Mouse (Mus musculus) stomach, embryonic 15.5 days (tissue): ENCODE data around the gene Fxyd6. TPM values are rescaled to one million over a fixed set of nuclear protein-coding genes. Genes with fewer than 3 reads are reported as not detected.

Experiments
- ATAC-seq: fragments of 200-750 bp; cut with Nextera tagmentation; 2 replicates; pipeline ENCODE4 v1.8.0; 2017; ENCODE audit warnings: low read depth, moderate number of reproducible peaks, moderate TSS enrichment; ENCODE audit not compliant: insufficient read depth, low FRiP score
- H3K27ac ChIP-seq: fragments of 300-500 bp; sonication (generic); 2 replicates; pipeline ENCODE4 v1.5.1; 2015; ENCODE audit warnings: mild to moderate bottlenecking, inconsistent platforms
- H3K27me3 ChIP-seq: fragments of 300-500 bp; sonication (generic); replicated peaks from 2 replicates; pipeline ENCODE4 v1.6.1; 2015; ENCODE audit warnings: inconsistent platforms
- H3K36me3 ChIP-seq: fragments of 300-500 bp; sonication (generic); 2 replicates; pipeline ENCODE4 v1.6.1; 2015; ENCODE audit warnings: inconsistent platforms
- H3K4me1 ChIP-seq: fragments of 300-500 bp; sonication (generic); 2 replicates; pipeline ENCODE4 v1.6.1; 2015; ENCODE audit warnings: inconsistent platforms
- H3K4me2 ChIP-seq: fragments of 300-500 bp; sonication (generic); 2 replicates; pipeline ENCODE4 v1.6.1; 2015; ENCODE audit warnings: mild to moderate bottlenecking, inconsistent platforms
- H3K4me3 ChIP-seq: fragments of 300-500 bp; sonication (generic); replicated peaks from 2 replicates; pipeline ENCODE4 v1.5.1; 2015; ENCODE audit warnings: inconsistent platforms
- H3K9ac ChIP-seq: fragments of 300-500 bp; sonication (generic); 2 replicates; pipeline ENCODE4 v1.6.1; 2015; ENCODE audit warnings: inconsistent platforms
- H3K9me3 ChIP-seq: fragments of 300-500 bp; sonication (generic); 2 replicates; pipeline ENCODE4 v1.6.1; 2016; ENCODE audit warnings: inconsistent platforms
- WGBS: fragments of 180-500 bp; shearing (Covaris S2); methylation state at CpG from one replicate; pipeline ENCODE4 v1.1.7; 2015; 5-methylcytosine and 5-hydroxymethylcytosine counted together
- polyA plus RNA-seq: library from polyadenylated mRNA; unstranded; fragments of >200 nt; fragmentation: Nextera tagmentation; extraction: Ambion mirVana; gene quantifications from 2 replicates; pipeline ENCODE4 v1.2.1, GENCODE M21; 2015

The Fxyd6 gene
- polyA plus RNA-seq, 1 experiment from 2014 or later = 63.8 TPM

DNA sequence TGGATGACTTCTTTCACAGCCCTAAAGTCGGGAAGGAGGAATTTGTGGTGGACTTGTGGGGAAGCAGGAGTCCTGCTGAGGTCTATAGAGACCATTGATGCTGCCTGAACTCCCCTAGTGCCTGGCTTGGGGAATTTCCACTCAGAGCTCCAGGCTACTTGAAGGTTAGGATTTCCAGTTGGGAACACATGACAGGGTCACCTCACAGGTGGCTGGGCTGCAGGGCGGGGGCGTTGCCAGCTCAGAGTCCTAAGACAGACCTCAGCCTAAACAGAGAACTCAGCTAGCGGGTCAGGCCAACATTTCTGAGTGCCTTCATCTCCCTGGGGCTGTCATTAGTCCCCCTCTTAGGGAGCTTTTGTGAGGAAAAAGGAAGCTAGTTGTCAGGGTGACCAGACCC lies 31.9 kb downstream of the Fxyd6 start:
- Histone ChIP-seq H3K4me2 (no peak overlapping the region), H3K36me3 (no peaks in the 10 kb centered on the region), H3K27me3 (no peaks in the 10 kb centered on the region), H3K4me3 (no peak overlapping the region), H3K27ac (no peak overlapping the region), H3K4me1 (no peaks in the 10 kb centered on the region), H3K9ac (no peak overlapping the region), H3K9me3 (no peaks in the 10 kb centered on the region)
- no peak for ATAC-seq
- 48% methylated on average over 4 of the region's 4 CpGs for WGBS

- H3K9ac ChIP-seq = no peak overlapping the region
- ATAC-seq = no peak
- H3K27ac ChIP-seq = no peak overlapping the region
These were observed 33.0 kb downstream of the Fxyd6 start for GRCm38 (mm10) chr9:45402957-45403356.

DNA sequence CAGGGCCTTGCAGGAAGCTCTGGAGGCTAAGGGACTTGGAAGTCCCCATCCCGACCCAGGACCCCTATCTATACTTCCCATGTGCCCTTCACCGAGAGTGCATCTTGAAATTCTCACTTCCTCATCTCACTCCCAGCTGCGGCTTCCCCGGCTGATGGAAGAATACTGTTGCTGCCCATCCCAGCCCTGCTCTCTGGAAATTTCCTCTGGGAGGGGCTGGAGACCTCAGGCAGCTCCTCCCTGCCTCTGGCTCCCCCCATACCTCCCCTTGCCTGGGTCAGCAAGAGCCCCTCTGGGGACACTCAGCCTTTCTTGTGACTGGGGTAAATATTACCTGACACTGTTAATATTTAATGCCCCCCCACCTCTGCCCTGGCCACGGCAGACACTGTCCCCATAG lies 35.7 kb downstream of the Fxyd6 start:
- ATAC-seq = no peak
- Histone ChIP-seq H3K36me3 (no peaks in the 10 kb centered on the region), H3K9ac (no peak overlapping the region), H3K4me2 (no peak overlapping the region), H3K4me3 (no peak overlapping the region), H3K27ac (no peak overlapping the region), H3K27me3 (no peaks in the 10 kb centered on the region), H3K4me1 (0 out of 2 replicates have a peak, but pooled peaks cover 7% of the 10 kb centered on the region), H3K9me3 (no peaks in the 10 kb centered on the region)
- 58% methylated on average over 5 of the region's 5 CpGs for WGBS

More at GRCm38 (mm10) chr9:45402957-45403356, 33.0 kb downstream of the Fxyd6 start:
- 40% methylated on average over 2 of the region's 2 CpGs for WGBS
- Histone ChIP-seq H3K4me1 (0 out of 2 replicates have a peak, but pooled peaks cover 2% of the 10 kb centered on the region), H3K27me3 (no peaks in the 10 kb centered on the region), H3K36me3 (no peaks in the 10 kb centered on the region), H3K4me2 (no peak overlapping the region), H3K9me3 (no peaks in the 10 kb centered on the region), H3K4me3 (no peak overlapping the region)

GRCm38 (mm10) chr9:45406808-45407207 lies 36.8 kb downstream of the Fxyd6 start:
- Histone ChIP-seq H3K9me3 (no peaks in the 10 kb centered on the region), H3K4me1 (peaks cover 7% of the 10 kb centered on the region; the same call in 1 of the 2 replicates), H3K27me3 (no peaks in the 10 kb centered on the region), H3K4me3 (no peak overlapping the region), H3K27ac (no peak overlapping the region), H3K9ac (no peak overlapping the region), H3K36me3 (no peaks in the 10 kb centered on the region), H3K4me2 (no peak overlapping the region)
- 78% methylated on average over 3 of the region's 3 CpGs for WGBS
- no peak for ATAC-seq

GRCm38 (mm10) chr9:45407706-45408675 lies 38.0 kb downstream of the Fxyd6 start:
- 34% methylated on average over 33 of the region's 33 CpGs for WGBS
- peak overlapping the region; percentile 25 for H3K4me3 ChIP-seq
- peak; percentile 56; the same call in 1 of the 2 replicates for ATAC-seq

GRCm38 (mm10) chr9:45410193-45410592 lies 40.2 kb downstream of the Fxyd6 start:
- whole genome bisulfite sequencing = 75% methylated on average over 5 of the region's 5 CpGs
- ATAC-seq = no peak
- H3K36me3 ChIP-seq = no peaks in the 10 kb centered on the region
- H3K27me3 ChIP-seq = no peaks in the 10 kb centered on the region
- H3K4me2 ChIP-seq = no peak overlapping the region
- H3K4me1 ChIP-seq = peaks cover 12% of the 10 kb centered on the region; the same call in 1 of the 2 replicates
- no peak overlapping the region for H3K4me3 ChIP-seq
- H3K27ac ChIP-seq = no peak overlapping the region
- H3K9me3 ChIP-seq = no peaks in the 10 kb centered on the region
- H3K9ac ChIP-seq = no peak overlapping the region

More at GRCm38 (mm10) chr9:45407706-45408675, 38.0 kb downstream of the Fxyd6 start:
- no peaks in the 10 kb centered on the region for H3K36me3 ChIP-seq
- no peak overlapping the region for H3K27ac ChIP-seq
- no peak overlapping the region for H3K9ac ChIP-seq
- H3K4me1 ChIP-seq = peaks cover 12% of the 10 kb centered on the region; the same call in 1 of the 2 replicates
- H3K27me3 ChIP-seq = no peaks in the 10 kb centered on the region
- H3K4me2 ChIP-seq = peak overlapping the region; percentile 55
- no peaks in the 10 kb centered on the region for H3K9me3 ChIP-seq

GRCm38 (mm10) chr9:45410614-45411013 lies 40.6 kb downstream of the Fxyd6 start:
- H3K27me3 ChIP-seq = no peaks in the 10 kb centered on the region
- H3K9ac ChIP-seq = no peak overlapping the region
- no peak overlapping the region for H3K27ac ChIP-seq
- no peak for ATAC-seq
- no peak overlapping the region for H3K4me2 ChIP-seq
- no peaks in the 10 kb centered on the region for H3K36me3 ChIP-seq
- peaks cover 12% of the 10 kb centered on the region; the same call in 1 of the 2 replicates for H3K4me1 ChIP-seq
- H3K4me3 ChIP-seq = no peak overlapping the region
- H3K9me3 ChIP-seq = no peaks in the 10 kb centered on the region
- 90% methylated on average over 2 of the region's 2 CpGs for WGBS

- 88% methylated on average over 3 of the region's 3 CpGs for WGBS
- ATAC-seq = no peak
- Histone ChIP-seq H3K9ac (no peak overlapping the region), H3K27ac (no peak overlapping the region), H3K4me1 (peaks cover 12% of the 10 kb centered on the region; the same call in 1 of the 2 replicates), H3K4me3 (no peak overlapping the region), H3K4me2 (no peak overlapping the region), H3K27me3 (no peaks in the 10 kb centered on the region), H3K36me3 (no peaks in the 10 kb centered on the region), H3K9me3 (no peaks in the 10 kb centered on the region)
These were observed 41.1 kb downstream of the Fxyd6 start for GRCm38 (mm10) chr9:45411111-45411510.

- H3K9ac ChIP-seq = no peak overlapping the region
These were observed 41.8 kb downstream of the Fxyd6 start for GRCm38 (mm10) chr9:45411803-45412202.

GRCm38 (mm10) chr9:45412287-45412686 lies 42.3 kb downstream of the Fxyd6 start:
- WGBS = 6% methylated on average over 10 of the region's 10 CpGs
- no peak overlapping the region for H3K27ac ChIP-seq
- no peak overlapping the region for H3K4me3 ChIP-seq
- no peak for ATAC-seq
- peaks cover 12% of the 10 kb centered on the region; the same call in 1 of the 2 replicates for H3K4me1 ChIP-seq
- peak overlapping the region; percentile 48 for H3K4me2 ChIP-seq
- no peak overlapping the region for H3K9ac ChIP-seq
- no peaks in the 10 kb centered on the region for H3K9me3 ChIP-seq
- H3K36me3 ChIP-seq = no peaks in the 10 kb centered on the region
- no peaks in the 10 kb centered on the region for H3K27me3 ChIP-seq

More at GRCm38 (mm10) chr9:45411803-45412202, 41.8 kb downstream of the Fxyd6 start:
- no peak for ATAC-seq
- H3K27ac ChIP-seq = no peak overlapping the region
- H3K36me3 ChIP-seq = no peaks in the 10 kb centered on the region
- H3K9me3 ChIP-seq = no peaks in the 10 kb centered on the region
- peaks cover 12% of the 10 kb centered on the region; the same call in 1 of the 2 replicates for H3K4me1 ChIP-seq
- 16% methylated on average over 7 of the region's 7 CpGs for WGBS
- H3K4me2 ChIP-seq = peak overlapping the region; percentile 48
- H3K27me3 ChIP-seq = no peaks in the 10 kb centered on the region
- no peak overlapping the region for H3K4me3 ChIP-seq

GRCm38 (mm10) chr9:45412700-45413477 lies 42.9 kb downstream of the Fxyd6 start:
- H3K36me3 ChIP-seq = no peaks in the 10 kb centered on the region
- H3K4me1 ChIP-seq = peaks cover 11% of the 10 kb centered on the region; the same call in 1 of the 2 replicates
- H3K9me3 ChIP-seq = no peaks in the 10 kb centered on the region
- no peak overlapping the region for H3K9ac ChIP-seq
- ATAC-seq = no peak
- WGBS = 83% methylated on average over 4 of the region's 4 CpGs
- no peaks in the 10 kb centered on the region for H3K27me3 ChIP-seq
- H3K27ac ChIP-seq = no peak overlapping the region
- H3K4me3 ChIP-seq = no peak overlapping the region
- no peak overlapping the region for H3K4me2 ChIP-seq
